Mouse (Mus musculus): ENCODE data around the gene Bean1. TPM values are rescaled to one million over a fixed set of nuclear protein-coding genes. Genes with fewer than 3 reads are reported as not detected.

The Bean1 gene
- polyA plus RNA-seq, 1 experiment from 2014 or later, result 0.28 TPM

DNA sequence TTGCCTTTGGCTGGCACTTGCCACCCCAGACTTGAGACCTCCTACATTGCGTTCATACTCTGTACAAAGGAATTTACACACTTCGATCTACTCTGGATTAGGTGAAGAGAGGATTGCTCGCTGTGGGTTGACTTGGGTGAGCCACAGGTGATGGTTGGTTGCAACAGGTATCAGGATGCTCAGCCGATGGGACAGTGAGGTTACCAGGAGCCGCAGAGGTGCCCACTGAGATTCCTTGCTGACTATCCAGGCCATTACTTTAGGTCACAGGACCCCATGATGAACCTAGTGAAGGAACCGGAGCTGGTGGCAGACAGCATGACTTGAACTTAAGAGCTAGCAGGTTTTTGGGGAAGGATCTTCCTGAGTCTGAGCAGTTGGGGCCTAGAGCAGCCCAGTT, 2.2 kb downstream of the Bean1 start:
- H3K4me3 ChIP-seq, result no peak overlapping the region
- H3K4me1 ChIP-seq (replicated peaks), result peaks cover 19% of the 10 kb centered on the region
- no peaks in the 10 kb centered on the region for H3K9me3 ChIP-seq (replicated peaks)
- no peaks in the 10 kb centered on the region for H3K36me3 ChIP-seq
- no peak for ATAC-seq (ENCODE audit: insufficient number of reproducible peaks, low FRiP score)
- H3K4me2 ChIP-seq, result no peak overlapping the region
- peaks cover 58% of the 10 kb centered on the region for H3K27me3 ChIP-seq (replicated peaks)
- 81% methylated on average over 6 of the region's 6 CpGs for WGBS
- H3K27ac ChIP-seq (ENCODE audit: poor library complexity, severe bottlenecking), result no peak overlapping the region
- H3K9ac ChIP-seq, result no peak overlapping the region

DNA sequence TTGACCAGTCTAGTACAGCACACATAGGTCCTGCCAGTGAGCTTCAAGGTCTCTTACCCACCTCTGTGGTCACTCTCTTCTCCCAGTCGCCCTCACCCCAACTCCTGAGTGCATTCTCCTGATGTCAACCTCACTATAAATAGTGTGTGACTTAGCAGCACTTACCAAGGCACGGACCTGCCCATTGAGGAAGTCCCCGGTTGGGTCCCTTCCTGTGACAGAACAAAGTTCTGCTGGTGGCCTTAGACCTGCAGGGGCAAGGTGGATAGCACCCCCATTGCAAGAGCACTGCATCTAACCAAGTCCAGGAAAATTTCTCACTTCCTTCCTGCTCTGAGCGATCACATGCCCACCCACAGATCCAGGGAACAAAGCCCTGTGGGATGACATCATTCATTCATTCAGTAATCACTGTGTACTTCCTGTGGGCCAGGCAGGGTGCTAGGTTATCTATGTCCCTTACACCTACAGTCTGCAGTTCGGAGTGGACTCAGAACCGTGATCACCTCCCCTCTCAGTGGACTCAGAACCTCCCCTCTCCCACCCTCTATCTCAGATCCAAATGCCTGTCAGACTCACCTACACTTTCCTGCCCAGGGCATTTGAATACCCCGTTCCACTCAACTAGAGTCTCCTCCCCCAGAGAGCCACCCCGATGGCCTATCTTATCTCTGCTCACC, 5.7 kb downstream of the Bean1 start:
- Histone ChIP-seq H3K27ac (ENCODE audit: poor library complexity, severe bottlenecking) (no peak overlapping the region), H3K4me3 (no peak overlapping the region), H3K9ac (no peak overlapping the region), H3K4me1 (replicated peaks) (peaks cover 11% of the 10 kb centered on the region), H3K27me3 (replicated peaks) (peaks cover 34% of the 10 kb centered on the region), H3K4me2 (no peak overlapping the region), H3K36me3 (no peaks in the 10 kb centered on the region), H3K9me3 (replicated peaks) (no peaks in the 10 kb centered on the region)
- WGBS, result 39% methylated on average over 8 of the region's 8 CpGs
- ATAC-seq (ENCODE audit: insufficient number of reproducible peaks, low FRiP score), result no peak

DNA sequence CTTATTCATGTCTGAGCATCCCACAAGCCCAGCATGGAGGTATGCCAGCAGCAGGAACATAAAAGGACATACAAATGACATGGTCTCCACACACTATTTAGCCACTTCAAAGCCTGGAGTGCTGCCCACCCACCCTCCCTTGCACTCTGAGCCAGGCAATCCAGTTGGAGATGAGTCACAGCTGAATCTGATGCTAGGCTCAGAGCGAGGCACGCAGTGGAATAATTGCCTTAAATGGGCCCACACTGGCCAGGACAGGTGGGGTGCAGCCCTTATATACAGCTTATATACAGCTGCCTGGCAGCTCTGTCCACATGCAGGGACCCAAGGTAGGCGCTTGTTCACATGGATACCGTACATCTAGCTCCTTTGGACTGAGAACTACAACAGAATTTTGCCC, 6.8 kb downstream of the Bean1 start:
- 75% methylated on average over 4 of the region's 4 CpGs for WGBS
- no peaks in the 10 kb centered on the region for H3K36me3 ChIP-seq
- no peak overlapping the region for H3K9ac ChIP-seq
- no peak for ATAC-seq (ENCODE audit: insufficient number of reproducible peaks, low FRiP score)
- H3K4me2 ChIP-seq, result no peak overlapping the region
- no peak overlapping the region for H3K27ac ChIP-seq (ENCODE audit: poor library complexity, severe bottlenecking)
- no peak overlapping the region for H3K4me3 ChIP-seq
- peaks cover 8% of the 10 kb centered on the region for H3K4me1 ChIP-seq (replicated peaks)
- peaks cover 24% of the 10 kb centered on the region for H3K27me3 ChIP-seq (replicated peaks)
- no peaks in the 10 kb centered on the region for H3K9me3 ChIP-seq (replicated peaks)

DNA sequence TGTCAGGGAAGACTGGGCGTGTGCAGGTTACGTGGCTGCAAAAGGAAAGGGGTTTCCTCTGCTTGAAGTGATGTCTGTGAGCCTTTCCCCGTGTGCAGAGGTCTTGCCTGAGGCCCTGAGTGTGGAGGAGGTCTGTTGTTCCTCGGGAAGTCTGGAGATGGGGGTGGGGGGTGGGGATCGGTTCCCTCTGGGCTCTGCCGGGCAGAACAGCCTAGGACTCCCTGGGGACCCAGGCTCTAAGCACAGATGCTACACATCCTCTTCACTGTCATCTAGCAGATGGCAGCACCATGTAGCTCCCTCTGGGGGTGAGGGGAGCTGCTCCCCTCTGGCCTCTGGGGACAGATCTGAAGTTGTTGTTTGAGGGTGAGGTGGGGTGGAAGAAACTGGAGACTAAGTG, 14.7 kb downstream of the Bean1 start:
- no peaks in the 10 kb centered on the region for H3K27me3 ChIP-seq (replicated peaks)
- H3K4me2 ChIP-seq, result no peak overlapping the region
- H3K4me3 ChIP-seq, result no peak overlapping the region
- no peaks in the 10 kb centered on the region for H3K9me3 ChIP-seq (replicated peaks)
- H3K27ac ChIP-seq (ENCODE audit: poor library complexity, severe bottlenecking), result no peak overlapping the region
- 26% methylated on average over 6 of the region's 6 CpGs for WGBS
- no peak for ATAC-seq (ENCODE audit: insufficient number of reproducible peaks, low FRiP score)
- H3K9ac ChIP-seq, result no peak overlapping the region
- no peaks in the 10 kb centered on the region; the same call in 1 of the 2 replicates for H3K4me1 ChIP-seq (replicated peaks)
- no peaks in the 10 kb centered on the region for H3K36me3 ChIP-seq

DNA sequence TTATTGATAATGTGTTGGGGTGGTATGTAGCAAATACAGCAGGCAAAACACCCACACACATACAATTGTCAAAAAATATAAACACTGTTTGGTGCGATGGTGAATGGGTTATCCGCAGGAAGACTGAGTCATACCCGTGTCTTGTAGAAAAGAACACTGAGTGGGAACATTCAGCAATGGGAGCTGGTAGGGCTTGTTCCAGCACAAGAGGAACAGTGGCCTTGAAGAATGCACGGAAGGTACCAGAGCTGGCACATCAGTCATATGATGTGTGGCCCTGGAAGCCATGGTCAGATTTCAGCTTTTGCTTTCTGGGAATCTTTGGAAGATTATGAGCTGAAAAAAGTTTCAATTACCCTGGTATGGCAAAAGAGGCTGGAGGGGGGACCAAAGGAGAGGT, 16.6 kb downstream of the Bean1 start:
- H3K27ac ChIP-seq (ENCODE audit: poor library complexity, severe bottlenecking), result no peak overlapping the region
- H3K9ac ChIP-seq, result no peak overlapping the region
- ATAC-seq (ENCODE audit: insufficient number of reproducible peaks, low FRiP score), result no peak
- 70% methylated on average over 4 of the region's 4 CpGs for WGBS
- no peaks in the 10 kb centered on the region for H3K36me3 ChIP-seq
- no peak overlapping the region for H3K4me2 ChIP-seq
- H3K4me1 ChIP-seq (replicated peaks), result peaks cover 7% of the 10 kb centered on the region
- H3K27me3 ChIP-seq (replicated peaks), result no peaks in the 10 kb centered on the region
- H3K9me3 ChIP-seq (replicated peaks), result no peaks in the 10 kb centered on the region
- no peak overlapping the region for H3K4me3 ChIP-seq

DNA sequence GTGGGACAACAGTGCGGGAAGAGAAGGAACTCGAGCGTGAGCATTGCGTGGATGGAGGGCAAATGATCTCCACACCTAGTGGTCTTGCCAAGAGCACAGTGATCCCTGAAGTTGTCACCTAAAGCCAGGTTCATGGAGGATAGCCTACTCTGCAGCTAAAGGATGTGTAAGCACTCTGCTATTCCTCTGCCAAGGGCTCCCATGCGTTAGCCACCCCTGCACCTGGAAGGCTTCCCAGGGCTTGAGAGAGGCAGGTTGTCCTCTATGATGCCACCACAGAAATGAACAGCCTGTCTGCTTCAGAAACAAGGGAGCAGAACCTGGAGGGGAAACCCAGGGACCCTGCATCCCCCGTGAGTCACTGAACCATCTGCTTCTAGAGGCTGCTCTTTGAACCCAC, 17.4 kb downstream of the Bean1 start:
- H3K36me3 ChIP-seq, result no peaks in the 10 kb centered on the region
- H3K9me3 ChIP-seq (replicated peaks), result no peaks in the 10 kb centered on the region
- 85% methylated on average over 6 of the region's 6 CpGs for WGBS
- no peaks in the 10 kb centered on the region for H3K27me3 ChIP-seq (replicated peaks)
- H3K4me2 ChIP-seq, result no peak overlapping the region
- no peak overlapping the region for H3K27ac ChIP-seq (ENCODE audit: poor library complexity, severe bottlenecking)
- ATAC-seq (ENCODE audit: insufficient number of reproducible peaks, low FRiP score), result no peak
- no peak overlapping the region for H3K4me3 ChIP-seq
- H3K9ac ChIP-seq, result no peak overlapping the region
- H3K4me1 ChIP-seq (replicated peaks), result peaks cover 7% of the 10 kb centered on the region

DNA sequence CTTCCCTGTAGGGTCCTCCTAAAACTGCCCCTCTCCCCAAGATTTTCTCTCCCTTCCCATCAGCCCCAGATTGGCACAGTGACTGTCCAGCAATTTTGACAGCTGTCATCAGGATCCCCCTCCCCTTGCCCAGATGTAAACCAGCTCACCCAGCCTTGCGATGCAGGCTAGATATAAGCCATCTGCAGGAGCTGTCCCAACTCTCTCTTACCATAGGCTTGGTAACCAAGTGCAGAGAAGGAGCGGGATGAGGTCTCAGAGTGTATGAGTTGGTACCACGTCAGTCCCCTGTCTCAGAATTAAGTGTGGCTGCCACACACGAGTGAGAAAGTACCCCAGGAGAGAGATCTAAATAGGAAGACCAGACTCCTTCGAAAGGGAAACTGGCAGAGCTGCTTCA, 18.2 kb downstream of the Bean1 start:
- H3K9me3 ChIP-seq (replicated peaks), result 0 out of 2 replicates have a peak, but pooled peaks cover 2% of the 10 kb centered on the region
- H3K27ac ChIP-seq (ENCODE audit: poor library complexity, severe bottlenecking), result no peak overlapping the region
- ATAC-seq (ENCODE audit: insufficient number of reproducible peaks, low FRiP score), result no peak
- no peak overlapping the region for H3K9ac ChIP-seq
- H3K4me3 ChIP-seq, result no peak overlapping the region
- no peaks in the 10 kb centered on the region for H3K36me3 ChIP-seq
- peaks cover 7% of the 10 kb centered on the region for H3K4me1 ChIP-seq (replicated peaks)
- H3K27me3 ChIP-seq (replicated peaks), result no peaks in the 10 kb centered on the region
- no peak overlapping the region for H3K4me2 ChIP-seq
- WGBS, result 51% methylated on average over 5 of the region's 5 CpGs

DNA sequence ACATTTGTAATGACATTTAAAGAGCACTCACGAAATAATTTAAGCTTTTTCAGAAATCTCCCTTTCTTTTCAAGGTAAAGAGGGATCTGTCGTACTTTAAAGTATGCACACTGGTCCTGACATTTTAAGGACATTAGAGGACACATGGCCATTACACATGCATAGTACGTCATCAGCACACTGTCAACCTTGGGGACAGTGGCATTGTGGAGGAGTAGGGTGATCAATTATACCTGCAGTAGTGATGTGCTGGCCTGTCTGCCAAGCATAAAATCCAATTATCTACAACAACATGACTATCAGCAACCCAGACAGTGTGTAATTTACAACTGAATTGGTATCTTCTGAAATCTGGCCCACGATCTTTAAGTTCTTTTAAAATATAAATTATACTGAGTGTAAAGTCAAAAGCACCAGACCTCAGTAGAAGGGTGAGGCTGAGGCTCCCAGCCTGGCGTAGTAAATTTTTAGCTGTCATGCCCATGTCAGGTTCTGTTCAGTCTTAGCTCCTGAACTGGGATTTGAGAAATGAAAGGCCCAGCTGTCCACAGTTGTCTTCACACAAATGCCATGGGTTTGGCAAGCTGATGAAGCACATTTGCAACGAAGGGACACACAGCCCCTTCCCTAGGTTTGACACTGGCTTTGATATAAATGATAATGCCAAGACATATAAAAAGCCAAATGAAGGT, 20.7 kb downstream of the Bean1 start:
- no peaks in the 10 kb centered on the region for H3K27me3 ChIP-seq (replicated peaks)
- H3K4me2 ChIP-seq, result no peak overlapping the region
- no peak overlapping the region for H3K27ac ChIP-seq (ENCODE audit: poor library complexity, severe bottlenecking)
- 66% methylated on average over 6 of the region's 6 CpGs for WGBS
- 0 out of 2 replicates have a peak, but pooled peaks cover 3% of the 10 kb centered on the region for H3K9me3 ChIP-seq (replicated peaks)
- H3K36me3 ChIP-seq, result no peaks in the 10 kb centered on the region
- peaks cover 7% of the 10 kb centered on the region for H3K4me1 ChIP-seq (replicated peaks)
- H3K4me3 ChIP-seq, result no peak overlapping the region
- no peak for ATAC-seq (ENCODE audit: insufficient number of reproducible peaks, low FRiP score)
- no peak overlapping the region for H3K9ac ChIP-seq

DNA sequence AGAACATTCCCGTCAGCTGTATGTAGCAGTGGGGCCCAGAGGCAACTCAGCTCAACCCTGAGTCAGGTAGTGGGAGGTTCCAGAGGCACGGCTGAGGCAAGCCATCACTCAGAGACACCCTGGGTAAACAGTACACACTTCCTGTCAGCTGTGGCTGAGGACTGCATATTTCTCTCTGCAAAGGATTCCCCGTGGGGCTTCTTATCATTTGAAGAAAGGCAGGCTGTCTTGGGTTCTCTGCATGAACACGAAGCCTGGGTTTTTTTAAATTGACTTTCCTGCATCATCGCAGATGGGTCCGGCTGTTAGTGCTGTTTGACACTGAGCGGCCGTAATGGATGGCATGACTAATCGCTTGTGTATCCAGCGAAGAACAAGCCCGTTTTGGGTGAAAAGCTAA, 21.3 kb downstream of the Bean1 start:
- 28% methylated on average over 11 of the region's 11 CpGs for WGBS
- Histone ChIP-seq H3K27me3 (replicated peaks) (no peaks in the 10 kb centered on the region), H3K9me3 (replicated peaks) (peaks cover 9% of the 10 kb centered on the region; the same call in 1 of the 2 replicates), H3K4me2 (peak overlapping the region; percentile 40), H3K4me3 (no peak overlapping the region), H3K27ac (ENCODE audit: poor library complexity, severe bottlenecking) (no peak overlapping the region), H3K9ac (no peak overlapping the region), H3K4me1 (replicated peaks) (peaks cover 7% of the 10 kb centered on the region), H3K36me3 (no peaks in the 10 kb centered on the region)
- ATAC-seq (ENCODE audit: insufficient number of reproducible peaks, low FRiP score), result peak; percentile 74; the same call in 1 of the 2 replicates

DNA sequence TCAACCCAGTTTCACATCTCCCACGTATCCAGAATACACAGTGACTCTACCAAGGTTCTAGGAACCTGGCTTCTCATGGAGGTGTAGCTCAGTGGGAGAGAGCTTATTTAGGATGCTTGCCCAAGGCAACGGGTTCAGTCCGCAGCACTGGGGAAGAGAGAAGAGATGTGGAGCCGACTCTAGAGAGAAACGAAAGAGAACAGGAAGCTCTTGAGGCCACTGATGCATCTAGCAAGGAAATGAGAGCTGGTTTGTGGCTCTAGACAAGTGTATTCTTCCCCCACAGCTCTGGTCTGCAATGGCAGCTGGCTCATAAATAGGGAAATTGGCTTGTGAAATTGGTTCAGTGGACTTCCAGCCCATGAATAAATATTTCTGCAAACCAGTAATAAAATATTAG, 29.6 kb downstream of the Bean1 start:
- Histone ChIP-seq H3K4me2 (no peak overlapping the region), H3K9ac (no peak overlapping the region), H3K36me3 (no peaks in the 10 kb centered on the region), H3K4me3 (no peak overlapping the region), H3K9me3 (replicated peaks) (peaks cover 6% of the 10 kb centered on the region; the same call in 1 of the 2 replicates), H3K27me3 (replicated peaks) (peaks cover 4% of the 10 kb centered on the region), H3K27ac (ENCODE audit: poor library complexity, severe bottlenecking) (no peak overlapping the region), H3K4me1 (replicated peaks) (no peaks in the 10 kb centered on the region)
- WGBS, result 62% methylated on average over 5 of the region's 5 CpGs
- ATAC-seq (ENCODE audit: insufficient number of reproducible peaks, low FRiP score), result no peak

DNA sequence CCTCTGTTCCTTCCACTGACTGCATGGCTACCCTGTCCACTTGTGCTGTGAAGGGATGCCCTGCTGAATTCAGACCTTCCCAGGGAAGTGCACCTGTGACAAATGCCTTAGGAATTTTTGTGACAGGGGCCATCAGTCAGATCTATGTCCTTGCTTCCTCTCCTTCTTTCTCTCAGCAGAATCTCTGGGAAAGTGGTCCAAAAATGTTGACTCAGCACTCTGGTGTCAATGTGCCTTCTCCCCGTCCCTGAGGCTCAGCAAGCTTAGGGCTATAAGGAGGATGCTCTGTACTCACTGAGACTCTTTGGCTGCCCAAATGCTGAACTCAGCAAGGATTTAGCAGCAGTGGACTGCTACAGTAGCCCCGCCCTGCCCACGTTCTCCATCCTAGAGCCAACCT, 31.4 kb downstream of the Bean1 start:
- 67% methylated on average over 3 of the region's 3 CpGs for WGBS
- H3K36me3 ChIP-seq, result no peaks in the 10 kb centered on the region
- peaks cover 4% of the 10 kb centered on the region for H3K27me3 ChIP-seq (replicated peaks)
- H3K9me3 ChIP-seq (replicated peaks), result no peaks in the 10 kb centered on the region
- H3K4me3 ChIP-seq, result no peak overlapping the region
- no peak overlapping the region for H3K4me2 ChIP-seq
- H3K4me1 ChIP-seq (replicated peaks), result no peaks in the 10 kb centered on the region
- no peak for ATAC-seq (ENCODE audit: insufficient number of reproducible peaks, low FRiP score)
- H3K9ac ChIP-seq, result no peak overlapping the region
- no peak overlapping the region for H3K27ac ChIP-seq (ENCODE audit: poor library complexity, severe bottlenecking)
